Mouse (Mus musculus) heart, postnatal 0 days (tissue): ENCODE measurements around the gene Stim2.

ENCODE experiments used
- CTCF ChIP-seq: IDR thresholded peaks from 2 replicates; pipeline ENCODE4 v1.5.1; 2016; ENCODE audit warnings: antibody characterized with exemption, control low read depth, low read depth
- EP300 ChIP-seq: IDR thresholded peaks from 2 replicates; pipeline ENCODE4 v1.6.1; 2016; ENCODE audit warnings: antibody characterized with exemption, low read depth

DNA sequence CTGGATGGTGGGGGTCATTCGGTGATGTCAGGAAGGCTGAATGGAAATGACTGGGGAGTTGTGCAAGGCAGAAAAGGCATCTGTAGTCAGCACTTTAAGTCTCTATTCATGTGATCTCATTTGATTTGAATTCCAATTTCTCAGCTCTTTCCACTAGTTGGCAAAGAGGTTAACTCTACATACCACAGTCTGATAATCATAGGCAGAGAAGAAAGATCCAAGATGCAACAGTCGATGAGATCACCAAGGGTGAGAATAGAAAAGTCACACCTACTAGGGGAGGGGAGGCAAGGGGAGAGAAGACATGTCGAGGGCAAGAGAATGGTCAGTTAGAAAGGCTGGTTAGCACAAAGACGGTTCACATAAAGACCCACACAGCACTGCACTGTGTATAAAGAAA is 27.1 kb upstream of the Stim2 start:
- TF ChIP-seq EP300: no peak
- no peak for TF ChIP-seq CTCF
